Mouse (Mus musculus) CH12.LX (cell line): ENCODE results near the gene Olfr1102. TPM values are rescaled to one million over a fixed set of nuclear protein-coding genes. Genes with fewer than 3 reads are reported as not detected.

ENCODE experiments used
- DNase-seq: peaks from one replicate; pipeline ENCODE4 v3.0.0-alpha.2; 2013; ENCODE audit errors: extremely low read depth
- H3K27ac ChIP-seq: 2 replicates; pipeline ENCODE4 v1.5.1; 2012; ENCODE audit warnings: low read depth, mild to moderate bottlenecking, control low read depth, moderate library complexity; ENCODE audit not compliant: insufficient read depth
- H3K27me3 ChIP-seq: replicated peaks from 2 replicates; pipeline ENCODE3; 2012; ENCODE audit warnings: inconsistent platforms
- H3K36me3 ChIP-seq, 2 experiments: replicated peaks in 1 of 2; 2 replicates each; pipeline versions ENCODE3 to v1.6.1; 2012; ENCODE audit warnings: inconsistent platforms in 1 of 2, low read length in 1 of 2, mild to moderate bottlenecking in 1 of 2, mixed read lengths in 1 of 2, moderate library complexity in 1 of 2; ENCODE audit not compliant: control insufficient read depth in 1 of 2, insufficient read depth in 1 of 2
- H3K4me1 ChIP-seq, 2 experiments: 2 replicates each; pipeline ENCODE4 v1.6.1; 2012; ENCODE audit warnings: inconsistent platforms in 1 of 2, moderate library complexity in 1 of 2; ENCODE audit not compliant: insufficient read depth in 2 of 2, control insufficient read depth in 1 of 2
- H3K4me2 ChIP-seq: 2 replicates; pipeline ENCODE4 v1.6.1; 2012; ENCODE audit warnings: low read depth, mild to moderate bottlenecking, control low read depth; ENCODE audit not compliant: poor library complexity, insufficient read depth, severe bottlenecking
- H3K4me3 ChIP-seq, 3 experiments: fragments of 150-350 bp in 1 of 3; sonication (generic) in 1 of 3; replicated peaks in 1 of 3; 2 replicates each; pipeline versions ENCODE3 to v1.5.1; 2011 to 2012; ENCODE audit warnings: low read depth in 2 of 3, low read length in 2 of 3, mild to moderate bottlenecking in 2 of 3, moderate library complexity in 2 of 3, control low read depth in 1 of 3, improper control_type of control experiment in 1 of 3, inconsistent platforms in 1 of 3, mixed read lengths in 1 of 3; ENCODE audit not compliant: poor library complexity in 1 of 3
- H3K79me2 ChIP-seq: replicated peaks from 2 replicates; pipeline ENCODE4 v1.6.1; 2012; ENCODE audit warnings: mild to moderate bottlenecking, moderate library complexity; ENCODE audit not compliant: control insufficient read depth, poor library complexity, insufficient read depth, severe bottlenecking; ENCODE audit errors: extremely low read depth
- H3K9ac ChIP-seq: 2 replicates; pipeline ENCODE4 v1.6.1; 2012; ENCODE audit warnings: low read depth, mild to moderate bottlenecking, control low read depth, moderate library complexity; ENCODE audit not compliant: insufficient read depth
- H3K9me3 ChIP-seq: replicated peaks from 2 replicates; pipeline ENCODE3; 2012; ENCODE audit warnings: low read length, inconsistent platforms, mixed read lengths
- CHD1 ChIP-seq: IDR thresholded peaks from 2 replicates; pipeline ENCODE4 v1.6.1; 2012; ENCODE audit warnings: low read depth, low read length, improper control_type of control experiment, inconsistent platforms
- CHD2 ChIP-seq: IDR thresholded peaks from 2 replicates; pipeline ENCODE4 v1.6.1; 2011; ENCODE audit warnings: low read length, improper control_type of control experiment
- CTCF ChIP-seq, 2 experiments: IDR thresholded peaks in 1 of 2; conservative IDR thresholded peaks in 1 of 2; 2 replicates each; pipeline ENCODE4 v1.5.1; 2011 to 2012; ENCODE audit warnings: low read depth in 2 of 2, low read length in 2 of 2, improper control_type of control experiment in 1 of 2, inconsistent platforms in 1 of 2, mild to moderate bottlenecking in 1 of 2, moderate library complexity in 1 of 2
- E2F4 ChIP-seq: IDR thresholded peaks from 2 replicates; pipeline ENCODE4 v1.6.1; 2011; ENCODE audit warnings: low read depth, low read length, improper control_type of control experiment; ENCODE audit not compliant: insufficient replicate concordance
- HCFC1 ChIP-seq: IDR thresholded peaks from 2 replicates; pipeline ENCODE4 v1.6.1; 2012; ENCODE audit warnings: low read depth, mild to moderate bottlenecking, inconsistent platforms, low read length, improper control_type of control experiment
- IRF4 ChIP-seq: IDR thresholded peaks from 2 replicates; pipeline ENCODE4 v1.6.1; 2014; ENCODE audit warnings: low read depth, mild to moderate bottlenecking, inconsistent platforms, low read length, improper control_type of control experiment
- MAFK ChIP-seq: IDR thresholded peaks from 2 replicates; pipeline ENCODE4 v1.6.1; 2011; ENCODE audit warnings: low read length, improper control_type of control experiment; ENCODE audit not compliant: insufficient replicate concordance
- MAX ChIP-seq: IDR thresholded peaks from 2 replicates; pipeline ENCODE4 v1.6.1; 2011; ENCODE audit warnings: low read length, improper control_type of control experiment
- MAZ ChIP-seq: IDR thresholded peaks from 2 replicates; pipeline ENCODE4 v1.6.1; 2012; ENCODE audit warnings: low read depth, mild to moderate bottlenecking, inconsistent platforms, low read length, improper control_type of control experiment, moderate library complexity
- MEF2A ChIP-seq: IDR thresholded peaks from 2 replicates; pipeline ENCODE4 v1.6.1; 2014; ENCODE audit warnings: low read depth, mild to moderate bottlenecking, inconsistent platforms, low read length, improper control_type of control experiment, borderline replicate concordance
- MYC ChIP-seq: IDR thresholded peaks from 2 replicates; pipeline ENCODE4 v1.6.1; 2011; ENCODE audit warnings: low read depth, mild to moderate bottlenecking, improper control_type of control experiment, low read length
- NELFE ChIP-seq: IDR thresholded peaks from 2 replicates; pipeline ENCODE4 v1.6.1; 2011; ENCODE audit warnings: low read depth, low read length, improper control_type of control experiment
- NRF1 ChIP-seq: IDR thresholded peaks from 2 replicates; pipeline ENCODE4 v1.6.1; 2014; ENCODE audit warnings: low read depth, mild to moderate bottlenecking, inconsistent platforms, low read length, improper control_type of control experiment, moderate library complexity
- PAX5 ChIP-seq: IDR thresholded peaks from 2 replicates; pipeline ENCODE4 v1.6.1; 2012; ENCODE audit warnings: low read length, inconsistent platforms, mixed read lengths
- POLR2A ChIP-seq: IDR thresholded peaks from 2 replicates; pipeline ENCODE4 v1.6.1; 2011; ENCODE audit warnings: low read depth, mild to moderate bottlenecking, improper control_type of control experiment, low read length
- POLR2AphosphoS2 ChIP-seq: IDR thresholded peaks from 2 replicates; pipeline ENCODE4 v1.6.1; 2011; ENCODE audit warnings: low read depth, low read length, improper control_type of control experiment
- RAD21 ChIP-seq: IDR thresholded peaks from 2 replicates; pipeline ENCODE4 v1.6.1; 2011; ENCODE audit warnings: low read depth, mild to moderate bottlenecking, low read length, improper control_type of control experiment, moderate library complexity
- SIN3A ChIP-seq: IDR thresholded peaks from 2 replicates; pipeline ENCODE4 v1.6.1; 2012; ENCODE audit warnings: low read length, improper control_type of control experiment, inconsistent platforms
- SMC3 ChIP-seq: IDR thresholded peaks from 2 replicates; pipeline ENCODE4 v1.6.1; 2011; ENCODE audit warnings: low read depth, low read length, improper control_type of control experiment
- TBP ChIP-seq: conservative IDR thresholded peaks from 2 replicates; pipeline ENCODE4 v1.6.1; 2011; ENCODE audit warnings: low read depth, low read length, improper control_type of control experiment
- UBTF ChIP-seq: IDR thresholded peaks from 2 replicates; pipeline ENCODE4 v1.6.1; 2012; ENCODE audit warnings: low read depth, mild to moderate bottlenecking, inconsistent platforms, low read length, improper control_type of control experiment, moderate library complexity
- USF1 ChIP-seq: IDR thresholded peaks from 2 replicates; pipeline ENCODE4 v1.6.1; 2014; ENCODE audit warnings: low read depth, mild to moderate bottlenecking, inconsistent platforms, low read length, improper control_type of control experiment
- ZC3H11A ChIP-seq: IDR thresholded peaks from 2 replicates; pipeline ENCODE4 v1.6.1; 2012; ENCODE audit warnings: low read depth, mild to moderate bottlenecking, inconsistent platforms, low read length, improper control_type of control experiment
- ZKSCAN1 ChIP-seq: IDR thresholded peaks from 2 replicates; pipeline ENCODE4 v1.6.1; 2012; ENCODE audit warnings: low read depth, inconsistent platforms, low read length, improper control_type of control experiment, borderline replicate concordance
- ZMIZ1 ChIP-seq: IDR thresholded peaks from 2 replicates; pipeline ENCODE4 v1.6.1; 2012; ENCODE audit warnings: low read depth, mild to moderate bottlenecking, inconsistent platforms, low read length, improper control_type of control experiment
- dilution Hi-C: fragments of 300-500 bp; cut with MboI; formaldehyde crosslinking; loops from 2 replicates; pipeline ENCODE4 v1.14.3; 2020; ENCODE audit warnings: low sequenced_read_pairs; ENCODE audit not compliant: extremely low pct_unique_long_range_greater_than_20kb, extremely low pct_ligation_motif_present
- in situ Hi-C: fragments of 300-500 bp; cut with MboI; formaldehyde crosslinking; loops from 3 replicates; pipeline ENCODE4 v1.14.3; 2019; ENCODE audit warnings: low sequenced_read_pairs, low pct_ligation_motif_present, low pct_unique_long_range_greater_than_20kb, mixed read lengths
- polyA plus RNA-seq: library from polyadenylated mRNA; unstranded; fragments of >175 nt; gene quantifications from 2 replicates; pipeline ENCODE4 v1.2.1, GENCODE M21; 2012; ENCODE audit warnings: low read depth; ENCODE audit not compliant: insufficient read length
- total RNA-seq, 2 experiments: library from RNA; depleted of rRNA; stranded (reverse); fragments of 300-350 nt in 1 of 2; fragments of >200 nt in 1 of 2; gene quantifications; 2 replicates each; pipeline ENCODE4 v1.2.3; 2012 to 2014

The Olfr1102 gene
- total and polyA plus RNA-seq, 3 experiments: not detected

DNA sequence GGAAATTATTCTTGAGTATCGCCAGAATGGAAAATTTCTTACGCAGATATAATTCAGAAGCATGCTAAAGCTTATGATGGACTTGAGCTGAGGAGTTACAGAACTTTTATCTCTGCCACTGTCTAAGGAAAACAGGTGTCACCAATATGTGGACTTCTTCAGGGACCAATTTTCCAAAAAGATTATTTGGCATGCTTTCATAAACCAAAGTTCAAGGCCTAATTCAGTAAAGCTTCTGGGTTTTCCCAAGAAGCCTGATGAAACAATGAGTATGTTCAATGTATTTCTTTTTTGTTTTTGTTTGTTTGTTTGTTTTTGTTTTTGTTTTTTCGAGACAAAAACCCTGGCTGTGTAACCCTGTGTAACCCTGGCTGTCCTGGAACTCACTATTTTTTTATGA lies 18.3 kb upstream of the Olfr1102 start, which contains the start of gene Olfr1100:
Olfr1100 (minus strand) TSS at position 101 of the 400 bp plus-strand sequence.
- H3K36me3 ChIP-seq: no peaks in the 10 kb centered on the region
- in situ Hi-C loops: no loop called here
- no peak for TF ChIP-seq PAX5
- no peak for TF ChIP-seq NELFE
- no peak for TF ChIP-seq TBP
- no peak for TF ChIP-seq POLR2A
- TF ChIP-seq CHD2: no peak
- TF ChIP-seq IRF4: no peak
- TF ChIP-seq MAFK: no peak
- TF ChIP-seq RAD21: no peak
- no peak for TF ChIP-seq SIN3A
- dilution Hi-C loops: no loop called here
- no peaks in the 10 kb centered on the region for H3K79me2 ChIP-seq
- H3K9ac ChIP-seq: no peak within 1 kb of the TSS
- no peaks in the 10 kb centered on the region for H3K27me3 ChIP-seq
- no peaks in the 10 kb centered on the region for H3K4me1 ChIP-seq
- H3K27ac ChIP-seq: no peak within 1 kb of the TSS
- H3K4me2 ChIP-seq: no peak within 1 kb of the TSS
- no peak within 1 kb of the TSS for H3K4me3 ChIP-seq
- peaks cover 5% of the 10 kb centered on the region for H3K9me3 ChIP-seq
- no peak for DNase-seq

DNA sequence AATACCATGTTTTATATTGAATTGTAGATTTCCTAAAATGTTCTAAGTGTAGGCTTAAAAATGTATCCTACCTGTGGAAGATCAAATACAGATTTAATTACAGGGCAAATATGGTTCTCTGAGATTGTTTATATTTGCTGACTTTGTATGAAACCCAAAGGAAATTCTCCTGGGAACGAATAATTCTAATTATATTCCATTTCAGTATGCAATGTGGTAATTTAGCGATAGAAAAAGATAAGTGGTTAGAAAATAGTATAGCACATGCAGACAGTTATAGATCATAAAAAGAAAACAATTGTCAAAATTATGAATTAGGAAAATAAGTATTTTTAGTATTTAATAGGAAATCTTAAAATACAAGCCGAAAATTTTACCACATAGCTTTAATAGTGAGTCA lies 7.1 kb upstream of the Olfr1102 start, which contains the start of gene Olfr1101:
Olfr1101 (minus strand) TSS at position 101 of the 400 bp plus-strand sequence.
- H3K4me2 ChIP-seq: no peak within 1 kb of the TSS
- no peak within 1 kb of the TSS for H3K9ac ChIP-seq
- H3K79me2 ChIP-seq: no peaks in the 10 kb centered on the region
- dilution Hi-C loops (no loop called here), in situ Hi-C loops (no loop called here)
- no peaks in the 10 kb centered on the region for H3K36me3 ChIP-seq
- H3K4me3 ChIP-seq: no peak within 1 kb of the TSS
- no peaks in the 10 kb centered on the region for H3K4me1 ChIP-seq
- TF ChIP-seq NRF1 (no peak), ZMIZ1 (no peak), MEF2A (no peak)
- no peak for DNase-seq
- no peaks in the 10 kb centered on the region for H3K27me3 ChIP-seq
- H3K27ac ChIP-seq: no peak within 1 kb of the TSS
- peaks cover 20% of the 10 kb centered on the region for H3K9me3 ChIP-seq

DNA sequence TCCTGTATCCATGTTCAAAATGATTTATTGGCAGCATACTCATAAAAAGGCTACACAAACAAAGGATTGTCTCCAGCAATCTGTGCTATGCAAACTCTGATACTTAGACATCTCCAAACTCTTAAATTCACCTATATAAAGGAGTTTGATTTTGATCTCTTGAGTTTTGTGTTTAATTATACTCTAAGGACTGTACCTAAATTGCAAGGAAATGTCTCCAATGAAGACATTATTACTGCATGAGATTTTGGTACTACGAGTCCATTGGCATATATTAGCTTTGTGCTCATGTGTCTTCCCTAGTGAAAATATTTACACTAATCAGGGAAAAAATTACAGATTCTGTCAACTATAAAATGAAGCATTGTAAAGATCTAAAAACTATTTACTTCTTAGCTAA lies 28.8 kb downstream of the Olfr1102 start, which contains the start of gene Olfr1104:
Olfr1104 (minus strand) TSS at position 101 of the 400 bp plus-strand sequence.
- no peak within 1 kb of the TSS for H3K9ac ChIP-seq
- H3K27ac ChIP-seq: no peak within 1 kb of the TSS
- no peak for DNase-seq
- H3K4me3 ChIP-seq: no peak within 1 kb of the TSS
- H3K4me1 ChIP-seq: no peaks in the 10 kb centered on the region
- TF ChIP-seq MAZ (no peak), SMC3 (no peak), E2F4 (no peak), CTCF (conservative IDR thresholded peaks at IDR 0.05 in 1 of 2, IDR thresholded peaks at IDR 0.05 in 1 of 2; ENCODE audit: low read depth in 2 of 2, low read length in 2 of 2) (no peak), MAFK (no peak), HCFC1 (no peak), ZC3H11A (no peak), MYC (no peak), CHD1 (no peak), MAX (no peak), RAD21 (no peak), POLR2AphosphoS2 (no peak), CHD2 (no peak), ZKSCAN1 (no peak), UBTF (no peak), IRF4 (no peak), USF1 (no peak), MEF2A (no peak), TBP (no peak)
- no peak within 1 kb of the TSS for H3K4me2 ChIP-seq
- H3K27me3 ChIP-seq: no peaks in the 10 kb centered on the region
- peaks cover 5% of the 10 kb centered on the region for H3K9me3 ChIP-seq
- dilution Hi-C loops: no loop called here
- in situ Hi-C loops: no loop called here
- no peaks in the 10 kb centered on the region for H3K79me2 ChIP-seq
- H3K36me3 ChIP-seq: no peaks in the 10 kb centered on the region
